Mouse (Mus musculus): ENCODE data around the gene Stxbp5. TPM values are rescaled to one million over a fixed set of nuclear protein-coding genes. Genes with fewer than 3 reads are reported as not detected.
A peak's percentile ranks its signal among the peaks of the same experiment; 100 is the strongest.

The Stxbp5 gene
- total RNA-seq, 2 experiments from 2014 or later: 102 to 116 TPM

- no peak for DNase-seq (ENCODE audit: low spot score in 2 of 2)
- intact Hi-C loops (cut with DNase I): no loop called here
Measured at GRCm38 (mm10) chr10:9786461-9786860, 114.4 kb downstream of the Stxbp5 start.

- DNase-seq (ENCODE audit: low spot score in 2 of 2): peak in 1 of 2 experiments; percentile 41
- intact Hi-C loops (cut with DNase I): no loop called here
Measured at GRCm38 (mm10) chr10:9785651-9786050, 115.2 kb downstream of the Stxbp5 start.

- DNase-seq (ENCODE audit: low spot score in 2 of 2): no peak
- intact Hi-C loops (cut with DNase I): no loop called here
Measured at GRCm38 (mm10) chr10:9779864-9780263, 121.0 kb downstream of the Stxbp5 start.

GRCm38 (mm10) chr10:9770261-9770660 is 130.6 kb downstream of the Stxbp5 start:
- intact Hi-C loops (cut with DNase I): no loop called here
- DNase-seq (ENCODE audit: low spot score in 2 of 2): no peak

GRCm38 (mm10) chr10:9763831-9764230 is 137.0 kb downstream of the Stxbp5 start:
- intact Hi-C loops (cut with DNase I): no loop called here
- DNase-seq (ENCODE audit: low spot score in 2 of 2): no peak

GRCm38 (mm10) chr10:9760264-9760663 is 140.6 kb downstream of the Stxbp5 start:
- intact Hi-C loops (cut with DNase I): no loop called here
- no peak for DNase-seq (ENCODE audit: low spot score in 2 of 2)

- intact Hi-C loops (cut with DNase I): loop anchor here (10.0 kb wide), 1 partner anchor 742 kb away; no protein-coding TSS in a partner anchor
- no peak for DNase-seq (ENCODE audit: low spot score in 2 of 2)
Measured at GRCm38 (mm10) chr10:9756546-9756945, 144.3 kb downstream of the Stxbp5 start.

GRCm38 (mm10) chr10:9754893-9755541 is 145.9 kb downstream of the Stxbp5 start:
- intact Hi-C loops (cut with DNase I): loop anchor here (2.0 to 10.0 kb wide), 2 partner anchors 702 to 740 kb away; no protein-coding TSS in a partner anchor

GRCm38 (mm10) chr10:9733861-9734260 is 167.0 kb downstream of the Stxbp5 start:
- intact Hi-C loops (cut with DNase I): no loop called here
- DNase-seq (ENCODE audit: low spot score in 2 of 2): no peak

More at GRCm38 (mm10) chr10:9754893-9755541, 145.9 kb downstream of the Stxbp5 start:
- DNase-seq (ENCODE audit: low spot score in 2 of 2): peak; percentile 82 to 88

GRCm38 (mm10) chr10:9732065-9732749 is 168.7 kb downstream of the Stxbp5 start:
- no peak for DNase-seq (ENCODE audit: low spot score in 2 of 2)

GRCm38 (mm10) chr10:9722519-9723303 is 178.2 kb downstream of the Stxbp5 start:
- intact Hi-C loops (cut with DNase I): no loop called here
- DNase-seq (ENCODE audit: low spot score in 2 of 2): no peak

More at GRCm38 (mm10) chr10:9732065-9732749, 168.7 kb downstream of the Stxbp5 start:
- intact Hi-C loops (cut with DNase I): no loop called here

GRCm38 (mm10) chr10:9720027-9720426 is 180.9 kb downstream of the Stxbp5 start:
- intact Hi-C loops (cut with DNase I): no loop called here
- no peak for DNase-seq (ENCODE audit: low spot score in 2 of 2)

GRCm38 (mm10) chr10:9718086-9718485 is 182.8 kb downstream of the Stxbp5 start:
- DNase-seq (ENCODE audit: low spot score in 2 of 2): no peak
- intact Hi-C loops (cut with DNase I): no loop called here

Other genes with a start within 250 kb of the Stxbp5 start
- 10 to 100 TPM; 10.0 to 10.6 TPM for gene Samd5, start 225.9 kb downstream of the Stxbp5 start, total RNA-seq (2021)